Mouse (Mus musculus): ENCODE data around the gene Olfr914.

GRCm38 (mm10) chr9:38632406-38632805, 27.5 kb downstream of the Olfr914 start:
- TF ChIP-seq CTCF (IDR thresholded peaks at IDR 0.05), result no peak
- TF ChIP-seq EP300 (IDR thresholded peaks at IDR 0.05; ENCODE audit: insufficient read depth, low read depth, low read length), result no peak
- no peak for TF ChIP-seq POLR2A (IDR thresholded peaks at IDR 0.05; ENCODE audit: insufficient read depth, low read depth, low read length)

Data from heart, adult 2 months (tissue).